Mouse (Mus musculus) midbrain, postnatal 0 days (tissue): ENCODE measurements around the gene Dnah5. TPM values are rescaled to one million over a fixed set of nuclear protein-coding genes. Genes with fewer than 3 reads are reported as not detected.

Experiments used
- ATAC-seq: fragments of 200-750 bp; cut with Nextera tagmentation; 2 replicates; pipeline ENCODE4 v1.8.0; 2017; ENCODE audit warnings: moderate number of reproducible peaks, mild to moderate bottlenecking, moderate TSS enrichment, moderate library complexity; ENCODE audit not compliant: low FRiP score
- DNase-seq: peaks from one replicate; pipeline ENCODE4 v3.0.0-alpha.2; 2015; ENCODE audit warnings: low spot score
- H3K27ac ChIP-seq: fragments of 300-500 bp; sonication (generic); 2 replicates; pipeline ENCODE4 v1.5.1; 2014; ENCODE audit warnings: low read depth, mild to moderate bottlenecking, low read length, mixed read lengths
- H3K27me3 ChIP-seq: fragments of 300-500 bp; sonication (generic); 2 replicates; pipeline ENCODE4 v1.6.1; 2014; ENCODE audit warnings: low read length, control low read depth, mixed read lengths; ENCODE audit not compliant: insufficient read depth
- H3K36me3 ChIP-seq: fragments of 300-500 bp; sonication (generic); 2 replicates; pipeline ENCODE4 v1.6.1; 2014; ENCODE audit warnings: low read length, control low read depth, mixed read lengths; ENCODE audit not compliant: insufficient read depth
- H3K4me1 ChIP-seq: fragments of 300-500 bp; sonication (generic); 2 replicates; pipeline ENCODE4 v1.6.1; 2014; ENCODE audit warnings: mild to moderate bottlenecking, control low read depth, antibody characterized with exemption, low read length, mixed read lengths; ENCODE audit not compliant: insufficient read depth
- H3K4me2 ChIP-seq: fragments of 300-500 bp; sonication (generic); 2 replicates; pipeline ENCODE4 v1.6.1; 2014; ENCODE audit warnings: low read depth, mild to moderate bottlenecking, low read length, mixed read lengths; ENCODE audit not compliant: poor library complexity, severe bottlenecking
- H3K4me3 ChIP-seq: fragments of 300-500 bp; sonication (generic); 2 replicates; pipeline ENCODE4 v1.5.1; 2014; ENCODE audit warnings: low read depth, mild to moderate bottlenecking, low read length, moderate library complexity
- H3K9ac ChIP-seq: fragments of 300-500 bp; sonication (generic); replicated peaks from 2 replicates; pipeline ENCODE4 v1.6.1; 2014; ENCODE audit warnings: mild to moderate bottlenecking, low read length, moderate library complexity, mixed read lengths; ENCODE audit not compliant: poor library complexity, severe bottlenecking
- H3K9me3 ChIP-seq: fragments of 300-500 bp; sonication (generic); 2 replicates; pipeline ENCODE4 v1.6.1; 2016; ENCODE audit warnings: low read length, control low read depth
- CTCF ChIP-seq: IDR thresholded peaks from 2 replicates; pipeline ENCODE4 v1.5.1; 2016; ENCODE audit warnings: antibody characterized with exemption, mild to moderate bottlenecking
- WGBS: fragments of 180-500 bp; shearing (Covaris S2); extraction: QIAGEN DNeasy Blood & Tissue Kit; methylation state at CpG from one replicate; pipeline ENCODE4 v1.1.7; 2014; 5-methylcytosine and 5-hydroxymethylcytosine counted together
- polyA plus RNA-seq: library from polyadenylated mRNA; unstranded; fragments of >200 nt; fragmentation: Nextera tagmentation; extraction: Ambion mirVana; gene quantifications from 2 replicates; pipeline ENCODE4 v1.2.1, GENCODE M21; 2015
- total RNA-seq: library from RNA; depleted of rRNA; stranded (reverse); fragments of >200 nt; gene quantifications from 2 replicates; pipeline ENCODE4 v1.2.3, GENCODE M21; 2014

Gene Dnah5
- total and polyA plus RNA-seq, 2 experiments from 2014 or later: 0.19 to 1.4 TPM

- Histone ChIP-seq H3K36me3 (no peaks in the 10 kb centered on the region), H3K4me2 (no peak overlapping the region), H3K27me3 (no peaks in the 10 kb centered on the region), H3K27ac (no peak overlapping the region), H3K9me3 (no peaks in the 10 kb centered on the region), H3K4me1 (no peaks in the 10 kb centered on the region), H3K4me3 (no peak overlapping the region), H3K9ac (no peak overlapping the region)
- TF ChIP-seq CTCF: no peak
- DNase-seq (no peak), ATAC-seq (no peak)
- WGBS: 87% methylated on average over 6 of the region's 6 CpGs
Measured at GRCm38 (mm10) chr15:28166090-28166489, 37.5 kb upstream of the Dnah5 start.

GRCm38 (mm10) chr15:28178951-28179350, 24.6 kb upstream of the Dnah5 start:
- Histone ChIP-seq H3K9me3 (no peaks in the 10 kb centered on the region), H3K4me2 (no peak overlapping the region), H3K36me3 (no peaks in the 10 kb centered on the region), H3K4me1 (no peaks in the 10 kb centered on the region), H3K9ac (no peak overlapping the region), H3K27ac (no peak overlapping the region), H3K27me3 (no peaks in the 10 kb centered on the region), H3K4me3 (no peak overlapping the region)
- DNase-seq (no peak), ATAC-seq (no peak)
- WGBS: 91% methylated on average over 11 of the region's 11 CpGs
- no peak for TF ChIP-seq CTCF

GRCm38 (mm10) chr15:28179556-28179955, 24.0 kb upstream of the Dnah5 start:
- Histone ChIP-seq H3K4me3 (no peak overlapping the region), H3K4me1 (no peaks in the 10 kb centered on the region), H3K27ac (no peak overlapping the region)

GRCm38 (mm10) chr15:28181862-28182261, 21.7 kb upstream of the Dnah5 start:
- peak; percentile 95 for TF ChIP-seq CTCF
- no peaks in the 10 kb centered on the region for H3K9me3 ChIP-seq
- 11% methylated on average over 10 of the region's 10 CpGs for whole genome bisulfite sequencing

More at GRCm38 (mm10) chr15:28179556-28179955, 24.0 kb upstream of the Dnah5 start:
- H3K36me3 ChIP-seq: no peaks in the 10 kb centered on the region
- 84% methylated on average over 6 of the region's 6 CpGs for WGBS
- no peak for TF ChIP-seq CTCF
- no peak overlapping the region for H3K4me2 ChIP-seq
- no peak overlapping the region for H3K9ac ChIP-seq
- no peaks in the 10 kb centered on the region for H3K9me3 ChIP-seq
- no peak for ATAC-seq
- no peaks in the 10 kb centered on the region for H3K27me3 ChIP-seq
- no peak for DNase-seq

GRCm38 (mm10) chr15:28182567-28182966, 21.0 kb upstream of the Dnah5 start:
- DNase-seq (no peak), ATAC-seq (no peak)
- Histone ChIP-seq H3K4me1 (no peaks in the 10 kb centered on the region), H3K9me3 (no peaks in the 10 kb centered on the region), H3K4me2 (no peak overlapping the region), H3K27me3 (no peaks in the 10 kb centered on the region; the same call in 1 of the 2 replicates), H3K36me3 (no peaks in the 10 kb centered on the region), H3K4me3 (no peak overlapping the region), H3K27ac (no peak overlapping the region), H3K9ac (no peak overlapping the region)
- WGBS: 60% methylated on average over 3 of the region's 3 CpGs
- TF ChIP-seq CTCF: no peak

More at GRCm38 (mm10) chr15:28181862-28182261, 21.7 kb upstream of the Dnah5 start:
- Histone ChIP-seq H3K27me3 (no peaks in the 10 kb centered on the region; the same call in 1 of the 2 replicates), H3K4me1 (no peaks in the 10 kb centered on the region), H3K27ac (no peak overlapping the region), H3K9ac (no peak overlapping the region), H3K4me3 (peak overlapping the region; percentile 28), H3K4me2 (peak overlapping the region; percentile 53), H3K36me3 (no peaks in the 10 kb centered on the region)
- DNase-seq: peak; percentile 86
- peak; percentile 79 for ATAC-seq

- no peaks in the 10 kb centered on the region; the same call in 1 of the 2 replicates for H3K4me1 ChIP-seq
- 25% methylated on average over 22 of the region's 22 CpGs for WGBS
- H3K4me2 ChIP-seq: peak overlapping the region; percentile 23
- no peak overlapping the region for H3K4me3 ChIP-seq
- H3K9ac ChIP-seq: no peak overlapping the region
- no peaks in the 10 kb centered on the region for H3K9me3 ChIP-seq
- no peak overlapping the region for H3K27ac ChIP-seq
- no peaks in the 10 kb centered on the region; the same call in 1 of the 2 replicates for H3K27me3 ChIP-seq
- ATAC-seq (peak; percentile 83), DNase-seq (peak; percentile 78)
- peak; percentile 99 for TF ChIP-seq CTCF
- no peaks in the 10 kb centered on the region for H3K36me3 ChIP-seq
Measured at GRCm38 (mm10) chr15:28187472-28188360, 15.8 kb upstream of the Dnah5 start.
